Mouse (Mus musculus) E14TG2a.4 (cell line): Measurements from ENCODE around the gene Kcmf1.

ENCODE experiments used
- CTCF ChIP-seq: conservative IDR thresholded peaks from 2 replicates; pipeline ENCODE4 v1.5.1; 2014; ENCODE audit warnings: low read length
- NANOG ChIP-seq: IDR thresholded peaks from 2 replicates; pipeline ENCODE4 v1.6.1; 2014; ENCODE audit warnings: borderline replicate concordance, low read length, mixed read lengths
- POU5F1 ChIP-seq: IDR thresholded peaks from 2 replicates; pipeline ENCODE4 v1.6.1; 2014; ENCODE audit warnings: low read length, borderline replicate concordance

DNA sequence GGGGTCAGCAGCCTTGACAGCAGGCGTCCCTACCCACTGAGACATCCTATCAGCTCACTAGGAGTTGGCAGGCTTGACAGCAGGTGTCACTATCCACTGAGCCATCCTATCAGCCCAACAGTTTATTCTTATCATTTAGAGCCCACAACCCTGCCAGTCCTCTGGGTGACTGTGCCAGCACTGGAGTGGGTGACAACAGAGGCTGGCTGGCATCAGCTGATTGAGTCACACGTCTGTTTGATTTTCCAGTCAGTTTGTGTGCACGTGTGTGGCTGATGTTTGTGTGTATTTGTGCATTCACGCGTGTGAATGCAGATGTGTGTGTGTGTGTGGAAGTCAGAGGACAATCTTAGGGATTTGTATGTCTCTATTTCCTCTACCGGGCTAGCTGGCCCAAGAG lies 97.7 kb downstream of the Kcmf1 start:
- TF ChIP-seq CTCF: no peak
- no peak for TF ChIP-seq NANOG
- no peak for TF ChIP-seq POU5F1
